Mouse (Mus musculus): ENCODE data around the gene Orc3.

DNA sequence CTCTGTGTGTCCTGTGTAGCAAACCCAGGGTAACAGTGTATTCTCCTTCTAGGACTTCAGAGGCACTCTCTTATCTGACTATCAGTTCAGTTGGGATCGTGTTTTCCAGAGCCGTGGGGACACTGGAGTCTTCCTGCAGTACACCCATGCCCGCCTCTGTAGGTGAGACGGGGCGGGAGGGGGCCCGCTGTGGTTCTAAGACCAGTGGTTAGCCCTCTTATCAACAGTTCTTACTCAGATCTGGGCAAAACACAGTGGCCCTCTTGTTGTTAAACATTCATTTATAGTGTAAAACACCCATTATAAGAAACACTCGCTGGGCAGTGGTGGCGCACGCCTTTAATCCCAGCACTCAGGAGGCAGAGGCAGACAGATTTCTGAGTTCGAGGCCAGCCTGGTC, 41.4 kb upstream of the Orc3 start:
- TF ChIP-seq CTCF (IDR thresholded peaks at IDR 0.05; ENCODE audit: borderline replicate concordance, insufficient read depth, low read length) = no peak
- TF ChIP-seq POLR2A (IDR thresholded peaks at IDR 0.05; ENCODE audit: low read depth, low read length) = no peak

Data from embryonic fibroblast, embryonic 13.5 days (primary cell).